Mouse (Mus musculus): Measurements from ENCODE around the gene Atf7.

- TF ChIP-seq CTCF (IDR thresholded peaks at IDR 0.05) (no peak), EP300 (IDR thresholded peaks at IDR 0.05) (no peak)
Observed at GRCm38 (mm10) chr15:102512471-102512870, 112.8 kb downstream of the Atf7 start.
